Mouse (Mus musculus): ENCODE measurements around the gene Fcrla.
A peak's percentile ranks its signal among the peaks of the same experiment; 100 is the strongest.

Fcrla gene

DNA sequence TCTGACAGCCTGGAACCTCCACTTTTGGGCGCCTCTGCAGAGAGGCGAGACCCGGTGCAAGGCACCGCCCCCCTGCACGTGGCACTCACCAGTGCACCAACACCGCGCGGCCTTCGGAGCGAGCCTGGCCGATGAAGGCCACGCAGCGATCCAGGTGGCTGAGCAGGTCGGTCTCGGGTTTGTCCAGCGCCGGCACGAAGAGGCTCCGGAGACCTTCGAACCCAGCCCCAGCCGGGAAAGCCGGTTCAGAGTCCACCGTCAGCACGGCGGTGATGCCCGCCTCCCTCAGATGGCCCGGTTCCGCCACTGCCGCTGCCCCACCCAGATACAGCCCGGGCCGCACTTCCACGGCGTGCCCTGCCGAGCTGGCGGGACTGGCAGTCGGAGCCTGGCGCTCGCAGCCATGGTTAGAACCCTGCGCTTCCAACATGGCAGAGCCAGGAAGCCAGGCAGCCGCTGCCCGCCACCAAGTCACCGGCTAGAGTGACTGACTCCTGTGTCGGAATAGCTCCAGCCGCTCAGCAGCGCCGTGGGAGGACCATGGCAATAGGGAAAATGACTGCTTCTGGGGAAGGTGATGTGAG lies 42.3 kb downstream of the Fcrla start, which contains the start of the genes Gm26620 and Dusp12:
Gene Gm26620 (plus strand): TSS at position 88 of the 584 bp plus-strand sequence.
Gene Dusp12 (minus strand): TSS at position 563 of the 584 bp plus-strand sequence.
- DNase-seq: peak; percentile 64 to 73

GRCm38 (mm10) chr1:170884390-170884789 lies 43.0 kb downstream of the Fcrla start:
- DNase-seq: no peak

- DNase-seq: no peak
These were observed 44.4 kb downstream of the Fcrla start for GRCm38 (mm10) chr1:170882915-170883485.

GRCm38 (mm10) chr1:170876906-170877305 lies 50.5 kb downstream of the Fcrla start:
- no peak for DNase-seq

DNA sequence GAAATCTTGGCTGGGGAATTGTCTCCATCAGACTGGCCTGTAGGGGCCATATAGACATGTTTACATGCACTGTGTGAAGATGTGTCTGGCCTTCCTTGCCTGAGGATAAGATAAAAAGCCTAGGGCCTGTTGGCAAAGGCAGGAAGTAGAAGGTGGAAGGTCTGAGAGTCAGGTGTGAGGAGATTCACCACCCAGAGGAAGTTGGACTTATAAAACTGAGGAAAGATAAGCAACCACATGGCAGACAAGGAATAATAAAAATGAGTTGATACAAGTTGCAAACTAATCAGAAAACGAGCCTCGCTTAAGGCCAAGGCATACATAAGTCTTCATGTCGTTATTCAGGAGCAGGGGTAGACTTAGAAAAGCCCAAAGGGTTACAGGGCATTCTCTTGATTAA lies 51.7 kb downstream of the Fcrla start:
- no peak for DNase-seq

- DNase-seq: no peak
These were observed 55.4 kb downstream of the Fcrla start for GRCm38 (mm10) chr1:170871961-170872360.

- DNase-seq: no peak
These were observed 56.0 kb downstream of the Fcrla start for GRCm38 (mm10) chr1:170871402-170871801.

- no peak for DNase-seq
These were observed 58.5 kb downstream of the Fcrla start for GRCm38 (mm10) chr1:170868905-170869283.

DNA sequence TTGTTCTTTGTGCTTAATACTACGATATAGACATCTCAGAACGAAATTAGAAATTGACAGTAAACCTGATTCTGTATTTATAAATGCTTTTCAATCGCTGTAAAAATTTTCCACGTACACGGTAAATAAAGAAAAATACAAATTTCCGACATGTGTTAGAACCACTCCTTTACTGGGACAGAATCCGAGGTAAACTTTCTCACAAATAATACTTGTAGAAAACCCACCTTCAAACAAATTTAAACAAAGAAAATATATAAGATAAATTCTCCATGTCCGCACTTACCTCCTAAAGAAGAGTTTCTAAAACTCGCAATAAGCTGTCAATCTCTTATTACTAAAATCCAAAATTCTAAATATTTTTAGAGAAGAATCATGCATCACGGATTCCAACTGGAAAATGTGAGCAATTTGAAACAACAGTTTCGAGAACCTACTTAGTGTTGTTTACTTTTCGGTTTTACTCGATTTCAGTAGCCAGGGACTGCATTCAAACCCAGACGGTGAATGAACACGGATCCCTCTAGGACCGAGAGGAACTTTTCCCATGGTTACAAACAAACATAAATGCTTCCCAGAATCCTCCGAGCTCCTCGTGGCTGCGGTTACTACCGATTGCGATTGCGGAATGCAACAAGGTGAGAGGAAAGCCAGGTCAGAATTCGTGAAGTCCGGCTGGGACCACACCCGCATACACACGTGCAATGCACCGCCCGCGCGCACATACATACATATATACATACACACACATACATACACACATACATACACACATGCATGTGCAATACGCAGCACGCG lies 59.1 kb downstream of the Fcrla start:
- DNase-seq: peak in 1 of 2 experiments; percentile 34

DNA sequence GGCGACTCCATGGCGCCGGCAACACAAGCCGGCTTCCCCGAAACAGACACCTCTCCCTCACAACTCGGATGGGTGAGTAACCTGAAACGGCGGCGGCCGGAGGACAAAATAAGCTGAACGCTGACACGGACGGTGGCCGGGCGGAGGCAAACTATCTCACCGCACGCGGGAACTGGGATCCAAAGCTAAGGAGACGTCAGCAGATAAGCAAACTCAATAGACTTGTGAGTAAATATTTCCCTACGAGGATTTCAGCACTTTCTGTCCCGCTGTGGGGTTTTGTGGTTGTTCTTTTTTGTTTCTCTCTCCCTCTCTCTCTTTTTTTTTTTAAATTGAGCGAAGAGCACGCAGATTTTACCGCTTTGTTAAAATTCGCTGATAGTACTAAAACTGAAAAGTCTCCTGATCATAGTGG lies 59.7 kb downstream of the Fcrla start, which contains the start of gene Atf6:
Gene Atf6 (minus strand): TSS at position 81 of the 415 bp plus-strand sequence.
- DNase-seq: peak; percentile 84 to 92
